Mouse (Mus musculus) heart, embryonic 14.5 days (tissue): ENCODE data around the gene Phldb2. TPM values are rescaled to one million over a fixed set of nuclear protein-coding genes. Genes with fewer than 3 reads are reported as not detected.

Experiments used
- ATAC-seq: fragments of 200-750 bp; cut with Nextera tagmentation; 2 replicates; pipeline ENCODE4 v1.8.0; 2017; ENCODE audit warnings: low read depth, moderate TSS enrichment; ENCODE audit not compliant: insufficient number of reproducible peaks, insufficient read depth, low FRiP score
- H3K27ac ChIP-seq, 2 experiments: fragments of 200-500 bp in 1 of 2; fragments of 300-500 bp in 1 of 2; sonication (generic) in 1 of 2; replicated peaks in 1 of 2; 2 replicates each; pipeline ENCODE4 v1.5.1; 2012 to 2014; ENCODE audit warnings: low read depth in 2 of 2, low read length in 2 of 2, control low read depth in 1 of 2, mild to moderate bottlenecking in 1 of 2, mixed read lengths in 1 of 2; ENCODE audit not compliant: control insufficient read depth in 1 of 2, insufficient read depth in 1 of 2
- H3K27me3 ChIP-seq: fragments of 300-500 bp; sonication (generic); 2 replicates; pipeline ENCODE4 v1.6.1; 2014; ENCODE audit warnings: mild to moderate bottlenecking, low read length, control low read depth; ENCODE audit not compliant: control insufficient read depth, insufficient read depth
- H3K36me3 ChIP-seq: fragments of 300-500 bp; sonication (generic); 2 replicates; pipeline ENCODE4 v1.6.1; 2014; ENCODE audit warnings: mild to moderate bottlenecking, control low read depth, low read length, mixed read lengths; ENCODE audit not compliant: control insufficient read depth, insufficient read depth
- H3K4me1 ChIP-seq, 2 experiments: fragments of 200-500 bp in 1 of 2; fragments of 300-500 bp in 1 of 2; sonication (generic) in 1 of 2; 2 replicates each; pipeline ENCODE4 v1.6.1; 2012 to 2014; ENCODE audit warnings: low read length in 2 of 2, control low read depth in 1 of 2, mixed read lengths in 1 of 2; ENCODE audit not compliant: control insufficient read depth in 2 of 2, insufficient read depth in 2 of 2
- H3K4me2 ChIP-seq: fragments of 300-500 bp; sonication (generic); 2 replicates; pipeline ENCODE4 v1.6.1; 2014; ENCODE audit warnings: mild to moderate bottlenecking, low read length
- H3K4me3 ChIP-seq, 2 experiments: fragments of 200-500 bp in 1 of 2; fragments of 300-500 bp in 1 of 2; sonication (generic) in 1 of 2; 2 replicates each; pipeline ENCODE4 v1.5.1; 2012 to 2014; ENCODE audit warnings: low read length in 2 of 2, mild to moderate bottlenecking in 2 of 2, control low read depth in 1 of 2, low read depth in 1 of 2, moderate library complexity in 1 of 2; ENCODE audit not compliant: control insufficient read depth in 1 of 2, insufficient read depth in 1 of 2
- H3K9ac ChIP-seq: fragments of 300-500 bp; sonication (generic); 2 replicates; pipeline ENCODE4 v1.6.1; 2014; ENCODE audit warnings: mild to moderate bottlenecking, low read length
- H3K9me3 ChIP-seq: fragments of 300-500 bp; sonication (generic); 2 replicates; pipeline ENCODE4 v1.6.1; 2016; ENCODE audit warnings: low read length, control low read depth; ENCODE audit not compliant: control insufficient read depth
- WGBS: fragments of 180-500 bp; shearing (Covaris S2); extraction: QIAGEN DNeasy Blood & Tissue Kit; methylation state at CpG from one replicate; pipeline ENCODE4 v1.1.7; 2014; 5-methylcytosine and 5-hydroxymethylcytosine counted together
- polyA plus RNA-seq: library from polyadenylated mRNA; unstranded; fragments of >200 nt; fragmentation: Nextera tagmentation; extraction: Ambion mirVana; gene quantifications from 2 replicates; pipeline ENCODE4 v1.2.1, GENCODE M21; 2014

Gene Phldb2
- polyA plus RNA-seq, 1 experiment from 2014 or later, result 42.9 TPM

GRCm38 (mm10) chr16:45837541-45838342 lies 115.7 kb downstream of the Phldb2 start:
- peak; percentile 79 for ATAC-seq

GRCm38 (mm10) chr16:45832747-45833108 lies 120.7 kb downstream of the Phldb2 start:
- Histone ChIP-seq H3K4me1 (peaks cover 11 to 62% of the 10 kb centered on the region in 2 experiments), H3K27ac (peak overlapping the region; percentile 86 to 90), H3K27me3 (no peaks in the 10 kb centered on the region), H3K4me2 (peak overlapping the region; percentile 13; the same call in 1 of the 2 replicates), H3K36me3 (0 out of 2 replicates have a peak, but pooled peaks cover 7% of the 10 kb centered on the region), H3K9me3 (peaks cover 5% of the 10 kb centered on the region; the same call in 1 of the 2 replicates), H3K4me3 (no peak overlapping the region), H3K9ac (no peak overlapping the region; the same call in 1 of the 2 replicates)
- 41% methylated on average over 6 of the region's 6 CpGs for WGBS
- ATAC-seq, result no peak

More at GRCm38 (mm10) chr16:45837541-45838342, 115.7 kb downstream of the Phldb2 start:
- Histone ChIP-seq H3K9me3 (no peaks in the 10 kb centered on the region), H3K36me3 (no peaks in the 10 kb centered on the region), H3K4me2 (peak overlapping the region; percentile 31), H3K9ac (peak overlapping the region; percentile 51), H3K27ac (peak overlapping the region; percentile 75 to 88), H3K4me1 (peaks cover 17 to 71% of the 10 kb centered on the region in 2 experiments), H3K4me3 (no peak overlapping the region), H3K27me3 (no peaks in the 10 kb centered on the region)
- WGBS, result 21% methylated on average over 5 of the region's 5 CpGs

GRCm38 (mm10) chr16:45832061-45832746 lies 121.2 kb downstream of the Phldb2 start:
- peak; percentile 69; the same call in 1 of the 2 replicates for ATAC-seq
- peak overlapping the region; percentile 11; the same call in 1 of the 2 replicates for H3K9ac ChIP-seq
- peak overlapping the region; percentile 86 to 90 for H3K27ac ChIP-seq
- no peaks in the 10 kb centered on the region for H3K27me3 ChIP-seq
- H3K9me3 ChIP-seq, result peaks cover 5% of the 10 kb centered on the region; the same call in 1 of the 2 replicates
- H3K4me3 ChIP-seq, result no peak overlapping the region
- peak overlapping the region; percentile 29 for H3K4me2 ChIP-seq
- H3K4me1 ChIP-seq, result peaks cover 11 to 57% of the 10 kb centered on the region in 2 experiments
- H3K36me3 ChIP-seq, result 0 out of 2 replicates have a peak, but pooled peaks cover 7% of the 10 kb centered on the region
- WGBS, result 42% methylated on average over 8 of the region's 8 CpGs

- Histone ChIP-seq H3K36me3 (0 out of 2 replicates have a peak, but pooled peaks cover 7% of the 10 kb centered on the region), H3K27me3 (no peaks in the 10 kb centered on the region), H3K4me3 (no peak overlapping the region), H3K4me1 (peaks cover 9 to 48% of the 10 kb centered on the region in 2 experiments), H3K9me3 (peaks cover 5% of the 10 kb centered on the region; the same call in 1 of the 2 replicates), H3K27ac (peak overlapping the region; percentile 86 to 89), H3K4me2 (peak overlapping the region; percentile 29; the same call in 1 of the 2 replicates), H3K9ac (peak overlapping the region; percentile 8; the same call in 1 of the 2 replicates)
- WGBS, result 62% methylated on average over 4 of the region's 4 CpGs
- no peak for ATAC-seq
These were observed 122.1 kb downstream of the Phldb2 start for GRCm38 (mm10) chr16:45831094-45831872.

DNA sequence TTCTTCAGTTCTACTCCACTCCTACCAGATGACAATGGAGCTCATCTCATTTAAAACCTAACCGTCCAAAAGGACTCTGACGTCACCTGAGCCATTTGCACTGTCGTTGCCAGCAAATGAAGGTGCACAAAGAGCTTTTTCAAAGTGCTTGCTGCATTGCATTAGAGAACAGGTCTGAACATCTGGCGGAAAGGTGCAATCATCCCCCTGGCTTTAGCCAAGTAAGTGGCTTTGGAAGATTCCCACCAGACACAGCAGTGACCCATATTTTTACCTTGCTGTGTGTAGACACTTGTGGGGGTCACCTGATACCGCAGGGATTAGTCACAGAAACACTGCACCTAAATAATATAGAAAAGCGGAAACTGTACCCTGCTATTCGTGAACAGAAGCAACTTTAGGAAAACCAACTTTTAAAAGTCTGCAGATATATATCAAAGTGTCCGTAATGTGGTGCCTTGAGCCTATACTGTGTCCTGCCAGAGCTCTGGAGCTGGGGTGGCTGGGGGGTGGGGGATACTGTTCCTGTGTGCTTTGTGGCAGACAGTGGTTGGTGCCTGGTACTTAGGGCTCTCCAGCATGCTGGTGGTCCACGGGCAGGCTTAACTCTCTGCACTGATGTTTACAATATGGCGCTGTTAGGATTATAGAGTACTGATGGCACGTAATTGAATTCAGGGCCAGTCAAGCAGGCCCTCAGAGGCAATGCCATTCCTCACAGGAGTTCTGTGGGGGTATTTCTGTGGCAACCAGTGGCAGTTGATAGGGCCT lies 123.1 kb downstream of the Phldb2 start:
- no peak overlapping the region for H3K9ac ChIP-seq
- H3K27me3 ChIP-seq, result no peaks in the 10 kb centered on the region
- H3K4me1 ChIP-seq, result peaks cover 9 to 46% of the 10 kb centered on the region in 2 experiments
- no peak overlapping the region; a peak in 1 of 4 replicates for H3K27ac ChIP-seq
- peaks cover 16% of the 10 kb centered on the region for H3K36me3 ChIP-seq
- peaks cover 5% of the 10 kb centered on the region; the same call in 1 of the 2 replicates for H3K9me3 ChIP-seq
- no peak overlapping the region for H3K4me3 ChIP-seq
- 84% methylated on average over 11 of the region's 11 CpGs for WGBS
- no peak overlapping the region for H3K4me2 ChIP-seq
- ATAC-seq, result no peak

DNA sequence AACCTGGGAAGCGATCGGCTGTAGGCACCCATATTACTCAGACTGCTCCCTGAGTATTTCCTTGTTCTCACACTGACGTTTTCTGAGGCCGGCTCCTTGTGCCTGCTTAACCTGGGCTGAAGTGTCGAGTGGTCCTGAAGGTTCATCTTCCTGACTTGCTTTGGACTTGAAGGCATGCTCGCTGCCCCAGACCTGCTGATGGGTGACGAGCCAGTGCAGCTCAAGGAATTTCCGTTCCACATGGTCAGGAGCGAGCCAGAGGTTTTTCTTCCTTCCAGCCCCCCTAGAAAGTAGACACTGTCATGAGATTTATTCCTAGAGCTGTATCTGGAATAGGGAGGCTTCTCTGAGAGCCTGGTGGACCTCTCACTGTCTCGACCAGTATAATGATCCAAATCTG lies 128.1 kb downstream of the Phldb2 start:
- Histone ChIP-seq H3K36me3 (peaks cover 55% of the 10 kb centered on the region), H3K4me2 (no peak overlapping the region), H3K9me3 (peaks cover 5% of the 10 kb centered on the region; the same call in 1 of the 2 replicates), H3K9ac (no peak overlapping the region), H3K4me3 (no peak overlapping the region), H3K4me1 (peaks cover 0 to 10% of the 10 kb centered on the region in 2 experiments; a peak in 3 of 4 replicates), H3K27me3 (no peaks in the 10 kb centered on the region), H3K27ac (no peak overlapping the region)
- no peak for ATAC-seq
- 77% methylated on average over 10 of the region's 10 CpGs for WGBS
